Mouse (Mus musculus) heart, postnatal 0 days (tissue): Measurements from ENCODE around the gene Hist3h2a.

ENCODE experiments used
- CTCF ChIP-seq: IDR thresholded peaks from 2 replicates; pipeline ENCODE4 v1.5.1; 2016; ENCODE audit warnings: antibody characterized with exemption, control low read depth, low read depth
- EP300 ChIP-seq: IDR thresholded peaks from 2 replicates; pipeline ENCODE4 v1.6.1; 2016; ENCODE audit warnings: antibody characterized with exemption, low read depth

DNA sequence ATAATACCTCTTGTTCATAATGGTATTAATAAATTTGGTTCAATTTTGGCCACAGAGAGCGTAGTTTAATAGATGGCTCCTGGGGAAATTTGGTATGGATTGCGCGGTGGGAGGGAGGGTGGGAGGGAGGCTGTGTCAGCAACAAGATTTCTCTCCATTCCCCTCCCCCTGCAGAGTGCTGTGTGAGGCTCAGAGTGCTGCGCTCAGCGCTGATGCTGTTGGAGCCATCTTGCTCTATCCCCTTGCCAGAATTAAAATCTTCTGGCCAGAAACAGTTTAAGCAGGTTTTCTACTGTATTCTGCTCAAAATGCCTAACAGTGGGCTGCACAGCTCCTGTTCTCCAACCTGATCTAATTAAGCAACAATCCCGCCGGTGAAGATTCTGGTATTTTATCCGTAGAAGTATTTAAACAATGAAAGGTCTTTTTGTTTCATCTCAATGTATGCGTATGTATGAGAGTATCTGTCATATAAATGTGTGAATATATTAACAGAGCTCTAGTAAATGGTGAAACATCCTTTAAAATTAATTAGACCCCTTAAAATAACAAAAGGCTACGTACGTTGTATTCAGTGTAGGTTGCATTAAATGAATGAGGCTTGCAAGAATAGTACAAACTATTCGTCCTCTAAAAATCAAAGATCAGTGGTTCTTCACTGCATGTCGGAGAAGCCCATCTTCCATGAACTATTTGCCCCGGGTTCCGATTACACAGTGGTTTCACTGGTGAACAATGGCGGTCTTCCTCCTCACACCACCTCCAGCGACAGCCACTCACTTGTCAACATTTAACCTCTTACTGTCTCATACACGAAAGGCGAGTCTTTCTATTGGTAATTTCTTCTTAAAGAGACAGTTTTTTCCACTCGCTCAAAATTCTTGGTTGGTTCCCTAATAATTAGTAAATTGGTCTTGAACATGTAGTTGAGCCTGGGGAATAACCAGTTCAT lies 4.7 kb upstream of the Hist3h2a start:
- no peak for TF ChIP-seq CTCF
- no peak for TF ChIP-seq EP300
